Mouse (Mus musculus) C2C12 (cell line): ENCODE data around the gene Zscan12. TPM values are rescaled to one million over a fixed set of nuclear protein-coding genes. Genes with fewer than 3 reads are reported as not detected.
A peak's percentile ranks its signal among the peaks of the same experiment; 100 is the strongest.

Experiments
- H3K27me3 ChIP-seq: one replicate; pipeline ENCODE4 v1.6.1; 2011; ENCODE audit not compliant: control insufficient read depth, insufficient read depth, insufficient read length
- H3K36me3 ChIP-seq: one replicate; pipeline ENCODE4 v1.6.1; 2011; ENCODE audit not compliant: control insufficient read depth, insufficient read depth
- H3K4me3 ChIP-seq: one replicate; pipeline ENCODE4 v1.5.1; 2011; ENCODE audit warnings: mild to moderate bottlenecking, control low read depth; ENCODE audit not compliant: poor library complexity, insufficient read depth, severe bottlenecking
- H3K79me2 ChIP-seq: one replicate; pipeline ENCODE4 v1.6.1; 2011; ENCODE audit not compliant: control insufficient read depth, insufficient read depth
- H3K79me3 ChIP-seq: one replicate; pipeline ENCODE4 v1.6.1; 2011; ENCODE audit warnings: low read depth, control low read depth
- H3ac ChIP-seq: one replicate; pipeline ENCODE3; 2011; ENCODE audit warnings: low read depth; ENCODE audit not compliant: control insufficient read depth, insufficient read length
- CEBPB ChIP-seq: IDR thresholded peaks from one replicate; pipeline ENCODE4 v1.6.1; 2011; ENCODE audit warnings: low read depth, mild to moderate bottlenecking, control low read depth, moderate library complexity
- CTCF ChIP-seq: IDR thresholded peaks from one replicate; pipeline ENCODE4 v1.5.1; 2011; ENCODE audit not compliant: control insufficient read depth, insufficient read depth, insufficient read length
- FOSL1 ChIP-seq: IDR thresholded peaks from one replicate; pipeline ENCODE4 v1.8.0; 2011; ENCODE audit warnings: mild to moderate bottlenecking, low read length; ENCODE audit not compliant: poor library complexity, insufficient read depth, severe bottlenecking
- MAX ChIP-seq: IDR thresholded peaks from one replicate; pipeline ENCODE4 v1.6.1; 2011; ENCODE audit warnings: mild to moderate bottlenecking, control low read depth
- MYOD1 ChIP-seq: IDR thresholded peaks from one replicate; pipeline ENCODE4 v1.6.1; 2011; ENCODE audit warnings: low read depth; ENCODE audit not compliant: control insufficient read depth, insufficient read length
- MYOG ChIP-seq: IDR thresholded peaks from one replicate; pipeline ENCODE4 v1.6.1; 2011; ENCODE audit not compliant: control insufficient read depth, insufficient read length; ENCODE audit errors: extremely low read depth
- USF1 ChIP-seq: IDR thresholded peaks from one replicate; pipeline ENCODE4 v1.6.1; 2011; ENCODE audit warnings: low read depth, mild to moderate bottlenecking, control low read depth, moderate library complexity
- polyA plus RNA-seq: library from polyadenylated mRNA; unstranded; fragments of >200 nt; fragmentation: generic; extraction: Trizol; gene quantifications from one replicate; pipeline ENCODE4 v1.2.1, GENCODE M21; 2012; ENCODE audit warnings: missing spikeins

Zscan12 gene
- polyA plus RNA-seq, 1 experiment: 3.1 TPM

- Histone ChIP-seq H3K79me3 (no peaks in the 10 kb centered on the region), H3K79me2 (no peaks in the 10 kb centered on the region), H3K4me3 (no peak overlapping the region), H3ac (no peak overlapping the region), H3K27me3 (peaks cover 9% of the 10 kb centered on the region), H3K36me3 (no peaks in the 10 kb centered on the region)
- no peak for TF ChIP-seq USF1
- no peak for TF ChIP-seq CEBPB
- no peak for TF ChIP-seq MYOD1
- no peak for TF ChIP-seq CTCF
- no peak for TF ChIP-seq MYOG
- TF ChIP-seq FOSL1: no peak
- no peak for TF ChIP-seq MAX
Observed at GRCm38 (mm10) chr13:21350593-21350992, 12.0 kb upstream of the Zscan12 start.

GRCm38 (mm10) chr13:21363719-21364118 is 1.1 kb downstream of the Zscan12 start:
- peak overlapping the region; percentile 56 for H3K4me3 ChIP-seq
- H3K79me2 ChIP-seq: peaks cover 23% of the 10 kb centered on the region
- no peak overlapping the region for H3ac ChIP-seq
- H3K27me3 ChIP-seq: no peaks in the 10 kb centered on the region
- TF ChIP-seq CTCF: no peak
- no peak for TF ChIP-seq FOSL1
- no peak for TF ChIP-seq MYOG
- no peak for TF ChIP-seq CEBPB
- no peak for TF ChIP-seq USF1
- TF ChIP-seq MYOD1: no peak
- no peak for TF ChIP-seq MAX
- peaks cover 4% of the 10 kb centered on the region for H3K36me3 ChIP-seq
- H3K79me3 ChIP-seq: no peaks in the 10 kb centered on the region

- no peaks in the 10 kb centered on the region for H3K27me3 ChIP-seq
- peaks cover 23% of the 10 kb centered on the region for H3K79me2 ChIP-seq
- no peak for TF ChIP-seq CTCF
- no peak for TF ChIP-seq CEBPB
- TF ChIP-seq USF1: no peak
- TF ChIP-seq FOSL1: no peak
- no peak for TF ChIP-seq MYOG
- no peak for TF ChIP-seq MAX
- TF ChIP-seq MYOD1: no peak
- H3ac ChIP-seq: no peak overlapping the region
- peaks cover 22% of the 10 kb centered on the region for H3K36me3 ChIP-seq
- H3K4me3 ChIP-seq: no peak overlapping the region
- no peaks in the 10 kb centered on the region for H3K79me3 ChIP-seq
Observed at GRCm38 (mm10) chr13:21366635-21367034, 4.0 kb downstream of the Zscan12 start.

GRCm38 (mm10) chr13:21372700-21373099 is 10.1 kb downstream of the Zscan12 start:
- peaks cover 22% of the 10 kb centered on the region for H3K36me3 ChIP-seq
- no peaks in the 10 kb centered on the region for H3K27me3 ChIP-seq
- TF ChIP-seq CEBPB: no peak
- no peak for TF ChIP-seq CTCF
- no peak for TF ChIP-seq MYOG
- TF ChIP-seq MYOD1: no peak
- TF ChIP-seq FOSL1: no peak
- TF ChIP-seq MAX: no peak
- TF ChIP-seq USF1: no peak
- no peaks in the 10 kb centered on the region for H3K79me3 ChIP-seq
- no peak overlapping the region for H3K4me3 ChIP-seq
- H3K79me2 ChIP-seq: no peaks in the 10 kb centered on the region
- H3ac ChIP-seq: no peak overlapping the region

- Histone ChIP-seq H3K36me3 (no peaks in the 10 kb centered on the region), H3K79me3 (no peaks in the 10 kb centered on the region), H3ac (no peak overlapping the region), H3K79me2 (no peaks in the 10 kb centered on the region), H3K4me3 (no peak overlapping the region), H3K27me3 (no peaks in the 10 kb centered on the region)
- TF ChIP-seq MAX: no peak
- TF ChIP-seq USF1: no peak
- TF ChIP-seq CTCF: no peak
- no peak for TF ChIP-seq MYOG
- no peak for TF ChIP-seq FOSL1
- TF ChIP-seq CEBPB: no peak
- TF ChIP-seq MYOD1: no peak
Observed at GRCm38 (mm10) chr13:21377773-21378172, 15.2 kb downstream of the Zscan12 start.

DNA sequence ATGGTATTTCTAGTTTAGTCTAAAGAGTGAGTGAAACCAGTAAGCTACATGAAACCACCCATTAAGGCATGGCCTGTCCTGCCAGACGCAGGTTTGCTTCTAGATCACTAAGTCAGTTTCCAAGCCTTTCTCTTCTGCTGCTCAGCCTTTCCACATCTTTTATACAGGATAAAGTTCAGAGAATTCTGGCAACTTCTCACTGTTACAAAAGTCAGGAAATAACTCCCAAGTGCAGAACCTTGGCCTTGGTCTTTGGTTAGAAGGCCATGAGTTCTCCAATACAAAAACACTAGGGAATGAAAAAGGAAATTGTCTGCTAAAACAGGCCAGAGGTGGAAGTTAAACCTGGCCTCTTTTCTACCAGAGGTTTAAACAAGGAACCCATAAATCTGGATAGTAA is 32.6 kb downstream of the Zscan12 start:
- Histone ChIP-seq H3K79me2 (peaks cover 14% of the 10 kb centered on the region), H3K79me3 (peaks cover 10% of the 10 kb centered on the region), H3K36me3 (peaks cover 62% of the 10 kb centered on the region), H3ac (no peak overlapping the region), H3K27me3 (no peaks in the 10 kb centered on the region), H3K4me3 (no peak overlapping the region)
- TF ChIP-seq FOSL1 (no peak), MYOG (no peak), MYOD1 (no peak), USF1 (no peak), CTCF (no peak), CEBPB (no peak), MAX (no peak)
